Mouse (Mus musculus) liver, embryonic 14.5 days (tissue): ENCODE results near the gene Ass1. TPM values are rescaled to one million over a fixed set of nuclear protein-coding genes. Genes with fewer than 3 reads are reported as not detected.

Source experiments
- ATAC-seq: fragments of 200-750 bp; cut with Nextera tagmentation; 2 replicates; pipeline ENCODE4 v1.8.0; 2017; ENCODE audit warnings: moderate number of reproducible peaks, mild to moderate bottlenecking, moderate library complexity; ENCODE audit not compliant: insufficient read depth
- DNase-seq, 3 experiments: peaks; one replicate each; pipeline ENCODE4 v3.0.0-alpha.2; 2012 to 2013; ENCODE audit warnings: low read depth in 3 of 3, low spot score in 3 of 3
- H3K27ac ChIP-seq: fragments of 300-500 bp; sonication (generic); 2 replicates; pipeline ENCODE4 v1.5.1; 2014; ENCODE audit warnings: moderate library complexity, mild to moderate bottlenecking, control low read depth, inconsistent platforms
- H3K27me3 ChIP-seq: fragments of 300-500 bp; sonication (generic); 2 replicates; pipeline ENCODE4 v1.6.1; 2014; ENCODE audit warnings: mild to moderate bottlenecking, low read length, moderate library complexity; ENCODE audit not compliant: control insufficient read depth, insufficient read depth
- H3K36me3 ChIP-seq: fragments of 300-500 bp; sonication (generic); replicated peaks from 2 replicates; pipeline ENCODE4 v1.6.1; 2014; ENCODE audit warnings: low read depth; ENCODE audit not compliant: control insufficient read depth, insufficient read depth
- H3K4me1 ChIP-seq, 2 experiments: fragments of 200-500 bp in 1 of 2; fragments of 300-500 bp in 1 of 2; sonication (generic) in 1 of 2; replicated peaks; 2 replicates each; pipeline ENCODE4 v1.6.1; 2012 to 2014; ENCODE audit warnings: antibody characterized with exemption in 1 of 2, inconsistent platforms in 1 of 2, low read length in 1 of 2; ENCODE audit not compliant: control insufficient read depth in 2 of 2, insufficient read depth in 2 of 2
- H3K4me2 ChIP-seq: fragments of 300-500 bp; sonication (generic); 2 replicates; pipeline ENCODE4 v1.6.1; 2014; ENCODE audit warnings: low read depth, mild to moderate bottlenecking, control low read depth, moderate library complexity
- H3K4me3 ChIP-seq, 2 experiments: fragments of 200-500 bp in 1 of 2; fragments of 300-500 bp in 1 of 2; sonication (generic) in 1 of 2; 2 replicates each; pipeline ENCODE4 v1.5.1; 2012 to 2014; ENCODE audit warnings: low read depth in 2 of 2, low read length in 2 of 2, mild to moderate bottlenecking in 2 of 2, control low read depth in 1 of 2, inconsistent platforms in 1 of 2, moderate library complexity in 1 of 2; ENCODE audit not compliant: insufficient read depth in 1 of 2
- H3K9ac ChIP-seq: fragments of 300-500 bp; sonication (generic); replicated peaks from 2 replicates; pipeline ENCODE4 v1.6.1; 2014; ENCODE audit warnings: mild to moderate bottlenecking, control low read depth, moderate library complexity
- H3K9me3 ChIP-seq: fragments of 300-500 bp; sonication (generic); 2 replicates; pipeline ENCODE4 v1.6.1; 2016; ENCODE audit warnings: low read length, mixed read lengths; ENCODE audit not compliant: control insufficient read depth
- CTCF ChIP-seq: IDR thresholded peaks from 2 replicates; pipeline ENCODE4 v1.5.1; 2016; ENCODE audit warnings: antibody characterized with exemption, low read depth, control low read depth
- EP300 ChIP-seq: IDR thresholded peaks from 2 replicates; pipeline ENCODE4 v1.6.1; 2016; ENCODE audit warnings: antibody characterized with exemption, low read depth
- WGBS: fragments of 180-500 bp; shearing (Covaris S2); extraction: QIAGEN DNeasy Blood & Tissue Kit; methylation state at CpG from one replicate; pipeline ENCODE4 v1.1.7; 2014; ENCODE audit not compliant: insufficient replicate concordance; 5-methylcytosine and 5-hydroxymethylcytosine counted together
- polyA plus RNA-seq, 2 experiments: library from polyadenylated mRNA; depleted of rRNA in 1 of 2; stranded (reverse) in 1 of 2; unstranded in 1 of 2; fragments of >200 nt; fragmentation: Nextera tagmentation in 1 of 2; extraction: Ambion mirVana in 1 of 2; gene quantifications; 2 replicates each; pipeline versions ENCODE4 v1.2.1 to v1.2.3; 2012 to 2014

Ass1 gene
- polyA plus RNA-seq, 2 experiments: 64.7 to 86.7 TPM

DNA sequence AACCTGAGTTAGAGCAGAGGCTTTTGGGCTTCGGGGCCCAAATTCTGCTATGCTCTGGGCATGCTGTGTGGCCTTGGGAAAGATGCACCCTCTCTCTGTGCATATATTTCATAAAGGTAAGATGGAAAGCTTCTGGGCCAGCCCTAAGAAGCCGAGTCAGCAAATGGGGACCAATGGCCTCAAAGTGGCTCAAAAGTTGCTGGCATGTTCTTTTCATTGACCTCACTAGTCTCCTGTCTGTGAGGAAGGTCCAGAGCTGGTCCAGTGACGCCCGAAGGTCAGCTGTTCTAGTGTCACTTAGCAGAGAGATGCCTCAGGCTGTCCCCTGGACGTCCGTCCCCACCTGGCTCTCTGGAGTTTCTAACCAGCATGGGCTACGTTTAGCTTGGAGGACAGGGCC is 1.1 kb upstream of the Ass1 start:
- Histone ChIP-seq H3K4me2 (no peak overlapping the region), H3K9ac (no peak overlapping the region), H3K36me3 (no peaks in the 10 kb centered on the region), H3K4me1 (peaks cover 0 to 5% of the 10 kb centered on the region in 2 experiments; a peak in 2 of 4 replicates), H3K27ac (no peak overlapping the region), H3K4me3 (no peak overlapping the region), H3K9me3 (no peaks in the 10 kb centered on the region), H3K27me3 (no peaks in the 10 kb centered on the region; the same call in 1 of the 2 replicates)
- DNase-seq: no peak
- ATAC-seq: no peak
- 69% methylated on average over 7 of the region's 7 CpGs for WGBS
- TF ChIP-seq CTCF: no peak

DNA sequence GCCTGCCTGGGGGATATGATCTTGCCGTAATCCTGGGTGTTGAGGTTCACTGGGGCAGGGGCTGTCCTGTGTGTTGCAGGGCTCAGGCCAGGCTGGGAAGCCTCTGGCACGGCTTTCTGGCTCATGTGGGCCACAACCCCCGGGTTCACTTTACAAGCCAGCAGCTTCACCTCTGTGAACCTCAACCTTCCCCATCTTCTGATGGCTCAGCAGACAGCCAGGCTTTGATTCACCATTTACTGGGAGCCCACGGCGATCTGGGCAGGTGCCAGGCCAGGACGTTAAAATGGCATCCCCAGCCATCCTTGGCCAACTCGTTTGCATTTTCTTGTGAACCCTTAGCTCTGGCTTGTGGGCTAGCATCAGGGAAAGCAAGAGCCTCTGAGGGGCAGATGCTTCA is 527 bp upstream of the Ass1 start:
- peak overlapping the region; percentile 68 for H3K4me2 ChIP-seq
- ATAC-seq (no peak), DNase-seq (no peak)
- no peak overlapping the region for H3K9ac ChIP-seq
- H3K4me3 ChIP-seq: no peak overlapping the region
- TF ChIP-seq EP300 (no peak), CTCF (no peak)
- no peaks in the 10 kb centered on the region for H3K36me3 ChIP-seq
- no peaks in the 10 kb centered on the region; the same call in 1 of the 2 replicates for H3K27me3 ChIP-seq
- WGBS: 34% methylated on average over 7 of the region's 7 CpGs
- H3K4me1 ChIP-seq: peaks cover 0 to 5% of the 10 kb centered on the region in 2 experiments; a peak in 2 of 4 replicates
- no peaks in the 10 kb centered on the region for H3K9me3 ChIP-seq
- no peak overlapping the region for H3K27ac ChIP-seq

DNA sequence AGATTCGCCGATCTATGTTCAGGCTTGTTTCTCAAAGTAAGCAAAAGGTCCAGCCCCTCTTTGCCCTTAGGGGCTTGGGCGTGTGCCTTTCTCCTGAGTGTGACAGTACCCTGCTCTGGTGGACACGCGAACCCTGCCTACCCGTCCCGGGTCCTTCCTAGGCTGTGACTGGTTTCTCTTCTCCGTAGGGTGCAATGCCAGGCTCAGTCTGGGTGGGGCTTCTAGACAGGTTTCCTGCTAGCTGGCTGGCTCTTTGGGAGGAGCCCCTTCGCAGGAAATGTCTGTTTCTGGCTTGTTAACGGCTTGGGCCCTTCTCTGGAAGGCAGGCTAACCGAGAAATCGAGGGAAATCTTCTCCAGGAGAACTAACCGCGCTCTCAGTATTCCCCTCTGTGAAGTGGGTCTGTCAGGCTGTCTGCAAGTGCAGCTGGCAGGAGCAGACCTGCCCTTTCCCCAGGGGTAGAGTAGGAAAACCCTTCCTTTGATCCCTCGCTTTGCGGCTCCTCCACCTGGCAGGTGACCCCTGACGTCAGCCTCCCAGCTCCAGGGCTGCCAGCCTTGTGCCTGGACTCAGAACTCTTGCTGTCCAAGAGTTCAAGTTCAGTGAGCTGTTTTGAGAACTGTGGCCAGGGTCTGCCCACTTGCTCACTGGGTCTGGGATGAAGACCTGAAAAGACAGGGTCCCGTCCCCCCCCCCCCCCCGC is 827 bp downstream of the Ass1 start:
- Histone ChIP-seq H3K27me3 (no peaks in the 10 kb centered on the region; the same call in 1 of the 2 replicates), H3K36me3 (no peaks in the 10 kb centered on the region), H3K4me1 (no peaks in the 10 kb centered on the region; a peak in 2 of 4 replicates), H3K4me2 (peak overlapping the region; percentile 68), H3K9me3 (no peaks in the 10 kb centered on the region), H3K27ac (no peak overlapping the region), H3K9ac (peak overlapping the region; percentile 25), H3K4me3 (peak overlapping the region; percentile 44 to 65)
- no peak for ATAC-seq
- TF ChIP-seq CTCF (no peak), EP300 (no peak)
- 4% methylated on average over 18 of the region's 19 CpGs for whole genome bisulfite sequencing
- DNase-seq: no peak

DNA sequence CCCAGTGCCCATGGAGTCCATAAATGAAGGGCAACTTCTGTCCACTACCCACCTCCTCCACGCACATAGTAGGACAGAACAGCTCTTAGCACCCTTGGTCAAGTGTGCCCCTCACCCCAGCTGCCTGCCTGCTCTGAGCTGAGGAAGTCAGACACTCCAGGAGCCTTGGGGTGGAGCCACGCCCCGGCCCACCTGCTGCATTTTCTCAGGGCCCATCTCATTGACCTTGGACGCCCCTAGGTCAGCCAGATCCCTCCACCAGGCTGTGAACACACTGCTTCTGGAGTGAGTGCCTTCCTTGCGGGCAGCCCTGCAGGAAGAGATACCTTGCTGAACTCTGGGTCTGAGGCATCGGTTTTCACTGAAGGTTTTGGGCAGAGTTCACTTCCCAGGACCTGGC is 1.6 kb downstream of the Ass1 start:
- no peak overlapping the region for H3K9ac ChIP-seq
- H3K27ac ChIP-seq: no peak overlapping the region
- H3K4me1 ChIP-seq: no peaks in the 10 kb centered on the region; a peak in 2 of 4 replicates
- no peaks in the 10 kb centered on the region for H3K9me3 ChIP-seq
- no peak for TF ChIP-seq EP300
- TF ChIP-seq CTCF: no peak
- ATAC-seq (no peak), DNase-seq (no peak)
- peak overlapping the region; percentile 68 for H3K4me2 ChIP-seq
- no peaks in the 10 kb centered on the region; the same call in 1 of the 2 replicates for H3K27me3 ChIP-seq
- no peaks in the 10 kb centered on the region for H3K36me3 ChIP-seq
- WGBS: 36% methylated on average over 6 of the region's 6 CpGs
- no peak overlapping the region for H3K4me3 ChIP-seq

DNA sequence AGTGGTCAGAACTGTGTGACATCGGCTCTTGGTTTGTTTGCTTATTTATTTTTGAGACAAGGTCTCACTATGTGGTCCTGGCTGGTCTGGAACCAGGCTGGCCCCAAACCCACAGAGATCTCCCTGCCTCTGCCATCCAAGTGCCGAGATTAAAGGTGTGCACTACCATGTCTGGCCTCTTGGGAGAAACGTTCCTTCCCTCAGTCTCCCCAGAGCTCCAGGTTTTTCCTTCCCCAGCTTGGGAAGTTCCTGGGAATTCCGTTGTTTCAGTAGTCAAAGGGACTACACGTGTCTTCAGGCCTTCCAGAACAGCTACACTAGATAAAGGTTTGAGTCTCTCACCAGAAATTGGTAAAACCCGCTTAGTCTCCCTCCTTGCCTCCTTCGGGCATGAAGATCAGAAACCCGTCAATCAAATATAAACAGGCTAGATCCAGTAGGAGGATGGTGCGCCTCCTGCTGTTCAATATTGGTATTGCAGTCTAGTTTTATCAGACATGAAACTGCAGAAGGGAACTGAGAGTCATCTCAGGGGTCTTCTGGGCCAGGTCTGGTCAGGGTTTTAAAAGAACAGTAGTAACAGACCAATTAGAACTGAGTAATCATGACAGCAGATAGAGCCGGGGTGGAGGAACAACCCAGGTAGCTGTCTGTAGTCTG is 2.5 kb downstream of the Ass1 start:
- H3K36me3 ChIP-seq: no peaks in the 10 kb centered on the region
- no peak overlapping the region for H3K4me3 ChIP-seq
- H3K4me1 ChIP-seq: no peaks in the 10 kb centered on the region; a peak in 2 of 4 replicates
- DNase-seq (peak in 1 of 3 experiments; percentile 38), ATAC-seq (no peak)
- H3K27me3 ChIP-seq: no peaks in the 10 kb centered on the region; the same call in 1 of the 2 replicates
- H3K4me2 ChIP-seq: no peak overlapping the region
- peak; percentile 87 for TF ChIP-seq CTCF
- TF ChIP-seq EP300: no peak
- H3K9me3 ChIP-seq: no peaks in the 10 kb centered on the region
- 34% methylated on average over 10 of the region's 10 CpGs for WGBS
- no peak overlapping the region for H3K9ac ChIP-seq
- no peak overlapping the region for H3K27ac ChIP-seq
